Mouse (Mus musculus): ENCODE data around the gene Zfp58. TPM values are rescaled to one million over a fixed set of nuclear protein-coding genes. Genes with fewer than 3 reads are reported as not detected.
A peak's percentile ranks its signal among the peaks of the same experiment; 100 is the strongest.

Gene Zfp58
- polyA plus RNA-seq (2014; fragmentation: Nextera tagmentation; extraction: Ambion mirVana) = 9.3 and 10.7 TPM in 2 replicates

DNA sequence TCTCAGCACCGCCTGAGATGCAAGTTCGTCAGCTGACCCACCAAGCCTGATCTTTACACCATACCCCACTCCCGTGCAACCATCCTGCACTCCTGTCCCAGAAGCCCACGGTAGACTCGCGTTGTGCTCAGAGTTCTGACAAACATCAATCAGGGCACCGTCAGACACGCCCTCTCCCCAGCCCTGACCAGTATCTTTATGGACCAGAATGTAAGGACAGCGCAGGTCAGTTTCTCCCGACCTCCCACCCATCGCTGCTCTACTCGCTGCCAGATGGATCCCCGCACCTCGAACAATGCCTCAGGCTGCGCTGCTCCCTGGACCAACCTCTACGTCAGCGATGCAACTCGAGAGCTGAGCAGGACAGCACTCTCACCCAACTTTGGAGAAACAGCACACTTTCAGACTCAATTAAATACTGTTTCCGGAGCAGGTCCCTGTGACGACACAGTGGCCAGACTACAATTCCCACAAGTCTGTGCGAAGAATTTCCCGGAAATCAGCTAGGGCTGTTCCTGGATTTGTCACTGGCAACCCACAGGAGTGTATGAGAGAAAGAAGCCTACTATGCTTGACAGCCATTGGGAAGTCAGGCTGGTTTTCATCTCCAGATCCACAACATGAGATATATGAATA lies at the start of gene Zfp58:
Gene Zfp58, minus strand, starts transcription at position 472 of the 636 bp plus-strand sequence.
- Histone ChIP-seq H3K27me3 (ENCODE audit: control insufficient read depth, insufficient read depth, low read length) (no peaks in the 10 kb centered on the region), H3K27ac (ENCODE audit: low read depth, low read length) (peak within 1 kb of the TSS; percentile 31; the same call in 1 of the 2 replicates), H3K4me3 (ENCODE audit: low read depth, low read length) (peak within 1 kb of the TSS; percentile 69), H3K36me3 (ENCODE audit: control insufficient read depth, insufficient read depth, low read length) (peaks cover 5% of the 10 kb centered on the region; the same call in 1 of the 2 replicates), H3K9ac (ENCODE audit: low read depth, low read length) (peak within 1 kb of the TSS; percentile 74), H3K4me1 (ENCODE audit: control insufficient read depth, insufficient read depth, low read length) (0 out of 2 replicates have a peak, but pooled peaks cover 3% of the 10 kb centered on the region), H3K4me2 (peak within 1 kb of the TSS; percentile 75), H3K9me3 (replicated peaks; ENCODE audit: control insufficient read depth, low read length) (no peaks in the 10 kb centered on the region)
- ATAC-seq (replicated peaks; ENCODE audit: insufficient number of reproducible peaks, low FRiP score, low TSS enrichment) = peak; percentile 90
- 1% methylated on average over 22 of the region's 22 CpGs for WGBS (ENCODE audit: insufficient replicate concordance)

DNA sequence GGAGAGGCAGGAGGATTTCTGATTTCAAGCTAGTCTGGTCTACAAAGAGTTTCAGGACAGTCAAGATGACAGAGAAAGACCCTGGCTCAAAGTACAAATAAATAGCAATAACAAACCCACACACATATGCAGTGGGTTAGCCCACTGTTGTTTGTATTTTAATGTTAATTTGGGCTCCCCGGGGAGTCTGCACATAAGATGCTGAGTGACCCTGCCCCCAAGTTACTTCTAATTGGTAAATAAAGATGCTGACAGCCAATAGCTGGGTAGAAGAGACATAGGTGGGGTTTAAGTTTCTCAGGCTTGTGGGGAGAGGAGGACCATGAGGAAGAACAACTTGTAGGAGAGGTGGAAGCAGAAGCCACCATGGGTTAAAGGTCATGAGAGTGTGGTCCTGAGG lies 45.6 kb upstream of the Zfp58 start:
- H3K27me3 ChIP-seq (ENCODE audit: control insufficient read depth, insufficient read depth, low read length) = no peaks in the 10 kb centered on the region
- 81% methylated on average over 1 of the region's 1 CpGs for WGBS (ENCODE audit: insufficient replicate concordance)
- no peak overlapping the region for H3K9ac ChIP-seq (ENCODE audit: low read depth, low read length)
- no peaks in the 10 kb centered on the region for H3K9me3 ChIP-seq (replicated peaks; ENCODE audit: control insufficient read depth, low read length)
- peaks cover 23% of the 10 kb centered on the region for H3K36me3 ChIP-seq (ENCODE audit: control insufficient read depth, insufficient read depth, low read length)
- H3K4me3 ChIP-seq (ENCODE audit: low read depth, low read length) = no peak overlapping the region
- no peaks in the 10 kb centered on the region for H3K4me1 ChIP-seq (ENCODE audit: control insufficient read depth, insufficient read depth, low read length)
- no peak overlapping the region for H3K27ac ChIP-seq (ENCODE audit: low read depth, low read length)
- no peak for ATAC-seq (replicated peaks; ENCODE audit: insufficient number of reproducible peaks, low FRiP score, low TSS enrichment)
- H3K4me2 ChIP-seq = no peak overlapping the region

DNA sequence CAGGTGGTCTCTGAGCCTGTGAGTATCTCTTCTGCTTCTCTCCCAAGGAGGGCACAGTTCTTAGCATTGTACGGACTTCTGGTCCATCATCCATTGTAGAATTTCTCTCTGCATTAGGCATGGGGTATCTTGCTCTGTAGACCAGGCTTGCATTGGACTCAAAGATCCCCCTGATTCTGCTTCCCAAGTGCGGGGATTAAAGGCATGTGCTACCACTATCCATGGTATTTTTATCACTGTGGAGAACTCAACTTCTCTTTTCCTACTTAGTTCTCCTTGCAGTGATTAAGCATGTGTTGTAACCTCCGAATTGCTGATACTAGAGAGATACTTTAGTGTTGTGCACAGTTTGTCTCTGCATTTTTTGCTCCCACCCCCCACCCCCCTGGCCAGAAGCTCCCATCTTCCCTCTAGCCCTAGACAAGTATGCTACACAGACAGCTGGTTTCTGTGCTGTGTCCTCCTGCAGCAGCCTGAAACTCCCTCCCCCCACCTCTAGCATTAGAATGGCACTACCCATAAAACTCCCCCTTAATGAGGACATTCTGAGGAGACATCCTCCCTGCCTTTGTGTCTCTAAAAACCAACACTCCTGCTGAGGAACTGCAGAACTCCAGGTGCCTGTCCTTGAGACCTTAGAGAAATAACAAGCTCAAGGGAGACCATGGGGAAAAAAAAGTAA lies 26.8 kb upstream of the Zfp58 start:
- H3K27ac ChIP-seq (ENCODE audit: low read depth, low read length) = no peak overlapping the region
- H3K9me3 ChIP-seq (replicated peaks; ENCODE audit: control insufficient read depth, low read length) = no peaks in the 10 kb centered on the region
- ATAC-seq (replicated peaks; ENCODE audit: insufficient number of reproducible peaks, low FRiP score, low TSS enrichment) = no peak
- no peak overlapping the region for H3K9ac ChIP-seq (ENCODE audit: low read depth, low read length)
- 73% methylated on average over 3 of the region's 3 CpGs for WGBS (ENCODE audit: insufficient replicate concordance)
- peaks cover 4% of the 10 kb centered on the region; the same call in 1 of the 2 replicates for H3K4me1 ChIP-seq (ENCODE audit: control insufficient read depth, insufficient read depth, low read length)
- H3K4me2 ChIP-seq = no peak overlapping the region
- H3K4me3 ChIP-seq (ENCODE audit: low read depth, low read length) = no peak overlapping the region
- no peaks in the 10 kb centered on the region for H3K27me3 ChIP-seq (ENCODE audit: control insufficient read depth, insufficient read depth, low read length)
- H3K36me3 ChIP-seq (ENCODE audit: control insufficient read depth, insufficient read depth, low read length) = no peaks in the 10 kb centered on the region

DNA sequence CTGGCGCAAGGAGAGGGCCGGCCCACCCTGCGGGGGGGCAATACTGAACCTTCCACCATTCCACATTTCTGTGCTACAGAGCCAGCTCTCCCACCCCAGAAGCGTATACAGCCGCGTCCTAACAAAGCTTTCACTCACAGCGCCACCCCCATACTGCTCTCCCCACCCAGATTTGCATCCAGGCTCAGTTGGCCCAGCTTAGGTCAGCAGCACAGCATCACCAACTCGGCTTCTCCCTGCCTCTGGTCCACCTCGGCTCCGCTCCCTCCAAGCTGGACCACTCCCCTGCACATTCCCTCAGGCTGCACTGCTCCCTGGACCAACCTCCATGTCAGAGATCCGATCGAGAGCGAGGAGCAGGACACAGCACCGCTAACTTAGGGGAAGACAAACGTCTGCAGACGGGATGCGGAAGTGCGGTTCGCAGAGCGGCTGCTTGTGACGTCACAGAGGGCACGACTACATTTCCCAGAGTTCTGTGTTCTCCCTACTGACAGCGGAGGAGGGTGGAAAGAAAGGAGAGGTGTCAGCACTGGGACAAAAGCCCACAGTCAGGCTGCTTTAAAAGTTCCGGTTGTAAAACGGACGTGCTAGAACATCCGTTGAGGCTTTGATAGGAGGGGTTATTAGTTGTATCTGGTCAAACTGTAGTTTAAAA lies 25.5 kb upstream of the Zfp58 start, which contains the start of the genes Gm26965 and Zfp87:
Gene Gm26965, minus strand, starts transcription at position 399 of the 658 bp plus-strand sequence.
Gene Zfp87, minus strand, starts transcription at position 425 of the 658 bp plus-strand sequence.
- Histone ChIP-seq H3K4me3 (ENCODE audit: low read depth, low read length) (peak within 1 kb of the TSS; percentile 60), H3K4me1 (ENCODE audit: control insufficient read depth, insufficient read depth, low read length) (peaks cover 4% of the 10 kb centered on the region; the same call in 1 of the 2 replicates), H3K4me2 (peak within 1 kb of the TSS; percentile 83), H3K36me3 (ENCODE audit: control insufficient read depth, insufficient read depth, low read length) (no peaks in the 10 kb centered on the region), H3K27me3 (ENCODE audit: control insufficient read depth, insufficient read depth, low read length) (no peaks in the 10 kb centered on the region), H3K9ac (ENCODE audit: low read depth, low read length) (peak within 1 kb of the TSS; percentile 76), H3K27ac (ENCODE audit: low read depth, low read length) (peak within 1 kb of the TSS; percentile 6; the same call in 1 of the 2 replicates), H3K9me3 (replicated peaks; ENCODE audit: control insufficient read depth, low read length) (no peaks in the 10 kb centered on the region)
- under 1% methylated on average over 27 of the region's 27 CpGs for WGBS (ENCODE audit: insufficient replicate concordance)
- ATAC-seq (replicated peaks; ENCODE audit: insufficient number of reproducible peaks, low FRiP score, low TSS enrichment) = peak; percentile 99

DNA sequence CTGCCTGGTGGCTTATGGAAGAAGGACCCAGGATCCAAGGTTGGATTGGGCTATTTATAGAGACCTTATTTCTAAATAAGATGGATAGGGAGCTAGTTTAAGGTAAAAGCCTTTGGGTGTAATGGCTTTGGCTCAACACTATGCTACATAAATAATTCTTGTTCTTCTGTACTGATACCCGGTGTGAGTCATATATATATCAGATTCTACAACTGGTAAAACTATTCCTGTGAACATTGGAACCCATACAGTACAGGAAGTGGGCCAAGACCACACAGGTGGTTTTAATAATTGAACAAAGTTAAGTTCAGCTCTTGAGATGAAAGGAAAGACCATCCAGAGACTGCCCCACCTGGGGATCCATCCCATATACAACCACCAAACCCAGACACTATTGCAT lies 553 bp upstream of the Zfp58 start:
- WGBS (ENCODE audit: insufficient replicate concordance) = 73% methylated on average over 1 of the region's 1 CpGs
- Histone ChIP-seq H3K9me3 (replicated peaks; ENCODE audit: control insufficient read depth, low read length) (no peaks in the 10 kb centered on the region), H3K36me3 (ENCODE audit: control insufficient read depth, insufficient read depth, low read length) (peaks cover 2% of the 10 kb centered on the region; the same call in 1 of the 2 replicates), H3K27ac (ENCODE audit: low read depth, low read length) (no peak overlapping the region), H3K4me2 (no peak overlapping the region), H3K27me3 (ENCODE audit: control insufficient read depth, insufficient read depth, low read length) (no peaks in the 10 kb centered on the region), H3K4me3 (ENCODE audit: low read depth, low read length) (no peak overlapping the region; the same call in 1 of the 2 replicates), H3K4me1 (ENCODE audit: control insufficient read depth, insufficient read depth, low read length) (0 out of 2 replicates have a peak, but pooled peaks cover 3% of the 10 kb centered on the region), H3K9ac (ENCODE audit: low read depth, low read length) (no peak overlapping the region)
- peak; percentile 43; the same call in 1 of the 2 replicates for ATAC-seq (replicated peaks; ENCODE audit: insufficient number of reproducible peaks, low FRiP score, low TSS enrichment)

DNA sequence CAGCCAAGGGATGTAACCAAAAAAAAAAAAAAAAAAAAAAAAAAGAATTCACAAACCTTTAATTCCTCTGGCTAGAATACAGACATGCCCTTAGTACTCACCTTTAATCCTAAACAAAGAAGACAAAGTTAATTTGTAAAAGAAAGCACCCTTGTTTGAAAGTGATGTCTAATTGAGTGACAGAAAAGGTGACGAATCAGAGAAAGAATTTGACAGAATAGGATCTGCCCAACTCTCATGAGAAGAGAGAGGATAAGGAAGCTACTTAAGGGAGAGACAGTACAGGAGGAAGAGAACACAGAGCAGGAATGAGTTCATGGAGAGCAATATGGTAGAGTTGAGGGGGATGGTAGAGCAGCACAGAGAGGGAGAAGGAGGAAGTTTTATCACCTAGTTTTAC lies 4.7 kb downstream of the Zfp58 start:
- H3K4me1 ChIP-seq (ENCODE audit: control insufficient read depth, insufficient read depth, low read length) = 0 out of 2 replicates have a peak, but pooled peaks cover 3% of the 10 kb centered on the region
- H3K4me3 ChIP-seq (ENCODE audit: low read depth, low read length) = no peak overlapping the region
- no peak overlapping the region for H3K9ac ChIP-seq (ENCODE audit: low read depth, low read length)
- no peaks in the 10 kb centered on the region for H3K27me3 ChIP-seq (ENCODE audit: control insufficient read depth, insufficient read depth, low read length)
- H3K27ac ChIP-seq (ENCODE audit: low read depth, low read length) = no peak overlapping the region
- no peak overlapping the region for H3K4me2 ChIP-seq
- ATAC-seq (replicated peaks; ENCODE audit: insufficient number of reproducible peaks, low FRiP score, low TSS enrichment) = no peak
- H3K9me3 ChIP-seq (replicated peaks; ENCODE audit: control insufficient read depth, low read length) = peaks cover 11% of the 10 kb centered on the region
- peaks cover 38% of the 10 kb centered on the region for H3K36me3 ChIP-seq (ENCODE audit: control insufficient read depth, insufficient read depth, low read length)
- 90% methylated on average over 1 of the region's 1 CpGs for WGBS (ENCODE audit: insufficient replicate concordance)

DNA sequence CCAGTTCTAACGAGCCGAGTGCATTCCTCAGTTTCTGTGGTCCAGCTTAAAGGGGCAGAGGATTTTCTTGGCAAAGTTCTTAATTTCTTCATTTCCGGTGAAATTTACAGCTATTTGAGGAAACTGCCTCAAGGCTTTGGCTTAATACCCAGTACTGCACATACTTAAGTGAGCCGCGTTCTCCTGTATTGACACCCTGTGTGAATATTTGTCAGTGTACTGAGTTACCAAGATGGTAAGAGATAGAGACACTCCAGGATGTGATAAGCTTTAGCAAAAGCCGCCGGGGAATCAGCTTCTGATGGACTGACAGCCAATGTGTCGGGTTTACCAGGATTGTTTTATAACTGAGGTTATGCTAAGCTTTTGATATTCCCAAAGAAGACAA lies 15.9 kb downstream of the Zfp58 start:
- H3K36me3 ChIP-seq (ENCODE audit: control insufficient read depth, insufficient read depth, low read length) = no peaks in the 10 kb centered on the region
- H3K27ac ChIP-seq (ENCODE audit: low read depth, low read length) = no peak overlapping the region
- WGBS (ENCODE audit: insufficient replicate concordance) = 24% methylated on average over 8 of the region's 8 CpGs
- H3K9ac ChIP-seq (ENCODE audit: low read depth, low read length) = peak overlapping the region; percentile 77
- peak overlapping the region; percentile 80 for H3K4me2 ChIP-seq
- H3K9me3 ChIP-seq (replicated peaks; ENCODE audit: control insufficient read depth, low read length) = no peaks in the 10 kb centered on the region
- peak overlapping the region; percentile 71 for H3K4me3 ChIP-seq (ENCODE audit: low read depth, low read length)
- H3K4me1 ChIP-seq (ENCODE audit: control insufficient read depth, insufficient read depth, low read length) = 0 out of 2 replicates have a peak, but pooled peaks cover 4% of the 10 kb centered on the region
- peak; percentile 11; the same call in 1 of the 2 replicates for ATAC-seq (replicated peaks; ENCODE audit: insufficient number of reproducible peaks, low FRiP score, low TSS enrichment)
- no peaks in the 10 kb centered on the region for H3K27me3 ChIP-seq (ENCODE audit: control insufficient read depth, insufficient read depth, low read length)

Measured in heart, embryonic 11.5 days (tissue).